Mouse (Mus musculus): Measurements from ENCODE around the gene Carmil1. TPM values are rescaled to one million over a fixed set of nuclear protein-coding genes. Genes with fewer than 3 reads are reported as not detected.

Gene Carmil1
- polyA plus RNA-seq, 2 experiments = 18.7 to 33.9 TPM

GRCm38 (mm10) chr13:24206097-24206496 is 74.5 kb downstream of the Carmil1 start:
- H3K4me2 ChIP-seq (replicated peaks; ENCODE audit: low read depth, low read length, severe bottlenecking) = no peak overlapping the region
- no peak overlapping the region for H3K4me3 ChIP-seq (replicated peaks; ENCODE audit: low read length)
- WGBS = 79% methylated on average over 6 of the region's 6 CpGs
- no peaks in the 10 kb centered on the region for H3K27me3 ChIP-seq (ENCODE audit: control insufficient read depth, insufficient read depth, low read length)
- ATAC-seq (ENCODE audit: low FRiP score, low read depth) = no peak
- no peak overlapping the region for H3K27ac ChIP-seq (replicated peaks; ENCODE audit: low read depth, low read length)
- no peaks in the 10 kb centered on the region for H3K36me3 ChIP-seq (ENCODE audit: control insufficient read depth, insufficient read depth, low read length)
- H3K9me3 ChIP-seq (ENCODE audit: control insufficient read depth, low read length) = no peaks in the 10 kb centered on the region
- no peak for TF ChIP-seq POLR2A (IDR thresholded peaks at IDR 0.05; ENCODE audit: borderline replicate concordance, extremely low read depth, insufficient read depth, insufficient read length)
- peaks cover 15% of the 10 kb centered on the region for H3K4me1 ChIP-seq (ENCODE audit: control insufficient read depth, insufficient read depth, low read length)
- H3K9ac ChIP-seq (ENCODE audit: low read depth, low read length, severe bottlenecking) = no peak overlapping the region
- no peak for DNase-seq (ENCODE audit: low spot score)

DNA sequence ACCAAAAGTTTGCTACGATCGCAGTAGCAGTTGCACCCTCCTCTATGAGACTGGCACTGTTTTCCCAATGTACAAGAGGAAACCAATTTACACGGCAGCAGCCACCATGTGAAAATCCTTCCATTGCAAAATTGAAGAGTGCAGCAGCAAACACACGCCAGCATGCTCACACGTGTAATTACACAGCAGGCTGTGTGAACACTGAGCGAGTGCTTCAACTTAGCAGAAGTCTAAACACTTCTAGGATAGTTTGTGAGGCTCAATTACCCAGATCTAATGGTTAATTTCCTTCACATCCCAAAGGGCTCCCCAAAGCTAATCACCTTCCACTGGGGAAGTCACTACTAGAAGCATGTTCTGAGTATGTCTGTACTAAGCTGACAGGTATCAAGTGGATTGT is 78.3 kb downstream of the Carmil1 start:
- Histone ChIP-seq H3K9me3 (ENCODE audit: control insufficient read depth, low read length) (no peaks in the 10 kb centered on the region), H3K27ac (replicated peaks; ENCODE audit: low read depth, low read length) (peak overlapping the region; percentile 52), H3K36me3 (ENCODE audit: control insufficient read depth, insufficient read depth, low read length) (no peaks in the 10 kb centered on the region), H3K4me2 (replicated peaks; ENCODE audit: low read depth, low read length, severe bottlenecking) (no peak overlapping the region), H3K4me1 (ENCODE audit: control insufficient read depth, insufficient read depth, low read length) (peaks cover 30% of the 10 kb centered on the region), H3K4me3 (replicated peaks; ENCODE audit: low read length) (no peak overlapping the region), H3K27me3 (ENCODE audit: control insufficient read depth, insufficient read depth, low read length) (no peaks in the 10 kb centered on the region), H3K9ac (ENCODE audit: low read depth, low read length, severe bottlenecking) (no peak overlapping the region)
- WGBS = 57% methylated on average over 6 of the region's 6 CpGs
- DNase-seq (ENCODE audit: low spot score) = no peak
- no peak for TF ChIP-seq POLR2A (IDR thresholded peaks at IDR 0.05; ENCODE audit: borderline replicate concordance, extremely low read depth, insufficient read depth, insufficient read length)
- ATAC-seq (ENCODE audit: low FRiP score, low read depth) = no peak

DNA sequence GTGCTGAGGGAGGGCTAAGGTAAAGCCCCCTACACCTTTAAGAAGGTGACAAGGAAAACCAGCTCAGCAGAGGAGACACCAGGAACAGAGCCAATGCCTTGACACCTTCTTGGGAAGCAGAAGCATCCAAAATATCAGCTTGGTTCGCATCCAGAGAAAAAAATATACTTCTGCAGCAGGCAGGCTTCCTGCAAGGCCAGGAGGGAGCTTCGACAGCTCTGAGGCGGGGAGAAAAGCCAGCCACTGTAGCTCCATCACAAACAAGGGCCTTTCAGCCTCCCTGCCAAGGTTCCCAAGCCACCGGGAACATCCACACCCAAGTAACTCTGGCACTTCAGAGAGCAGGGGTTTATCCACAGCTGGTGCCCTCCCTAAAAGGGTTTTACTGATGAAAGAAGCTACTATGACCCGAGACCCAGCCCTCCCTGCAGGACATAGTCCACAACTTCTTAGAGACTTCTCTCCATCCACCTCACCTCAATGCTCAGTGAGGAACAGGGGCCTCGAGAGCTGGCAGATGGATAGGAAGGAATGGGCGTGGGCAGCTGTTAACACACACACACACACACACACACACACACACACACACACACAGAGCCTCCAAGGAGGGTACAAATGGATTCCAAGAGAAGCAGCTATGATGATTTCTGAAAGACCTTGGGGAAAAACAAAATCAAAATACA is 80.6 kb downstream of the Carmil1 start:
- no peaks in the 10 kb centered on the region for H3K9me3 ChIP-seq (ENCODE audit: control insufficient read depth, low read length)
- no peak for DNase-seq (ENCODE audit: low spot score)
- TF ChIP-seq POLR2A (IDR thresholded peaks at IDR 0.05; ENCODE audit: borderline replicate concordance, extremely low read depth, insufficient read depth, insufficient read length) = no peak
- no peak overlapping the region for H3K4me3 ChIP-seq (replicated peaks; ENCODE audit: low read length)
- no peak; the same call in 1 of the 2 replicates for ATAC-seq (ENCODE audit: low FRiP score, low read depth)
- H3K27me3 ChIP-seq (ENCODE audit: control insufficient read depth, insufficient read depth, low read length) = no peaks in the 10 kb centered on the region
- WGBS = 43% methylated on average over 7 of the region's 7 CpGs
- H3K36me3 ChIP-seq (ENCODE audit: control insufficient read depth, insufficient read depth, low read length) = no peaks in the 10 kb centered on the region
- H3K9ac ChIP-seq (ENCODE audit: low read depth, low read length, severe bottlenecking) = no peak overlapping the region
- peak overlapping the region; percentile 50; the same call in 1 of the 2 replicates for H3K27ac ChIP-seq (replicated peaks; ENCODE audit: low read depth, low read length)
- H3K4me1 ChIP-seq (ENCODE audit: control insufficient read depth, insufficient read depth, low read length) = peaks cover 47% of the 10 kb centered on the region
- no peak overlapping the region for H3K4me2 ChIP-seq (replicated peaks; ENCODE audit: low read depth, low read length, severe bottlenecking)

GRCm38 (mm10) chr13:24198396-24198924 is 82.1 kb downstream of the Carmil1 start:
- no peak overlapping the region for H3K4me3 ChIP-seq (replicated peaks; ENCODE audit: low read length)
- TF ChIP-seq POLR2A (IDR thresholded peaks at IDR 0.05; ENCODE audit: borderline replicate concordance, extremely low read depth, insufficient read depth, insufficient read length) = no peak
- H3K27me3 ChIP-seq (ENCODE audit: control insufficient read depth, insufficient read depth, low read length) = no peaks in the 10 kb centered on the region
- no peaks in the 10 kb centered on the region for H3K36me3 ChIP-seq (ENCODE audit: control insufficient read depth, insufficient read depth, low read length)
- WGBS = 97% methylated on average over 2 of the region's 2 CpGs
- H3K9ac ChIP-seq (ENCODE audit: low read depth, low read length, severe bottlenecking) = no peak overlapping the region
- no peak overlapping the region for H3K4me2 ChIP-seq (replicated peaks; ENCODE audit: low read depth, low read length, severe bottlenecking)
- no peak for ATAC-seq (ENCODE audit: low FRiP score, low read depth)
- peaks cover 53% of the 10 kb centered on the region for H3K4me1 ChIP-seq (ENCODE audit: control insufficient read depth, insufficient read depth, low read length)
- no peak for DNase-seq (ENCODE audit: low spot score)
- no peak overlapping the region for H3K27ac ChIP-seq (replicated peaks; ENCODE audit: low read depth, low read length)
- H3K9me3 ChIP-seq (ENCODE audit: control insufficient read depth, low read length) = peaks cover 4% of the 10 kb centered on the region; the same call in 1 of the 2 replicates

GRCm38 (mm10) chr13:24195371-24195770 is 85.2 kb downstream of the Carmil1 start:
- no peak overlapping the region for H3K27ac ChIP-seq (replicated peaks; ENCODE audit: low read depth, low read length)
- peaks cover 4% of the 10 kb centered on the region; the same call in 1 of the 2 replicates for H3K9me3 ChIP-seq (ENCODE audit: control insufficient read depth, low read length)
- no peak overlapping the region for H3K4me3 ChIP-seq (replicated peaks; ENCODE audit: low read length)
- H3K4me1 ChIP-seq (ENCODE audit: control insufficient read depth, insufficient read depth, low read length) = peaks cover 37% of the 10 kb centered on the region
- no peaks in the 10 kb centered on the region for H3K27me3 ChIP-seq (ENCODE audit: control insufficient read depth, insufficient read depth, low read length)
- H3K36me3 ChIP-seq (ENCODE audit: control insufficient read depth, insufficient read depth, low read length) = no peaks in the 10 kb centered on the region
- H3K9ac ChIP-seq (ENCODE audit: low read depth, low read length, severe bottlenecking) = no peak overlapping the region
- DNase-seq (ENCODE audit: low spot score) (no peak), ATAC-seq (ENCODE audit: low FRiP score, low read depth) (no peak)
- H3K4me2 ChIP-seq (replicated peaks; ENCODE audit: low read depth, low read length, severe bottlenecking) = no peak overlapping the region
- WGBS = 50% methylated on average over 3 of the region's 3 CpGs
- TF ChIP-seq POLR2A (IDR thresholded peaks at IDR 0.05; ENCODE audit: borderline replicate concordance, extremely low read depth, insufficient read depth, insufficient read length) = no peak
